Mouse (Mus musculus) A20 (cell line): ENCODE measurements at regions not wholly inside any gene's neighbourhood (a gene's known extent, or its start where the extent isn't known, plus 50 kb on each side); places are given as distances from the start of the nearest gene placed in this dataset.

Source experiments
- DNase-seq: peaks from one replicate; pipeline ENCODE4 v3.0.0-alpha.2; 2011; ENCODE audit warnings: low read depth, low spot score

GRCm38 (mm10) chr1:91677062-91677461 lies 124.2 kb upstream of the Twist2 start:
- DNase-seq, result no peak

GRCm38 (mm10) chr1:91678789-91679188 lies 122.5 kb upstream of the Twist2 start:
- no peak for DNase-seq

- DNase-seq, result no peak
Measured at GRCm38 (mm10) chr1:91685031-91685430, 116.2 kb upstream of the Twist2 start.

GRCm38 (mm10) chr1:91685789-91686188 lies 115.5 kb upstream of the Twist2 start:
- no peak for DNase-seq

- DNase-seq, result no peak
Measured at GRCm38 (mm10) chr1:91691601-91692000, 109.7 kb upstream of the Twist2 start.

GRCm38 (mm10) chr1:91692709-91693460 lies 108.4 kb upstream of the Twist2 start:
- DNase-seq, result no peak

GRCm38 (mm10) chr1:91697053-91697452 lies 104.2 kb upstream of the Twist2 start:
- DNase-seq, result no peak

- no peak for DNase-seq
Measured at GRCm38 (mm10) chr1:91701475-91701874, 99.8 kb upstream of the Twist2 start.

- no peak for DNase-seq
Measured at GRCm38 (mm10) chr1:91702021-91702420, 99.2 kb upstream of the Twist2 start.

- DNase-seq, result no peak
Measured at GRCm38 (mm10) chr1:91702737-91703136, 98.5 kb upstream of the Twist2 start.

GRCm38 (mm10) chr1:91705451-91705850 lies 95.8 kb upstream of the Twist2 start:
- DNase-seq, result no peak

- DNase-seq, result no peak
Measured at GRCm38 (mm10) chr1:91708550-91709243, 92.6 kb upstream of the Twist2 start.

GRCm38 (mm10) chr1:91709244-91709600 lies 92.0 kb upstream of the Twist2 start:
- DNase-seq, result no peak

- DNase-seq, result no peak
Measured at GRCm38 (mm10) chr1:91713131-91713530, 88.1 kb upstream of the Twist2 start.

GRCm38 (mm10) chr1:91714266-91714665 lies 87.0 kb upstream of the Twist2 start:
- DNase-seq, result no peak

GRCm38 (mm10) chr1:91715341-91715740 lies 85.9 kb upstream of the Twist2 start:
- DNase-seq, result no peak

- no peak for DNase-seq
Measured at GRCm38 (mm10) chr1:91715791-91716190, 85.5 kb upstream of the Twist2 start.

- no peak for DNase-seq
Measured at GRCm38 (mm10) chr1:91716836-91717235, 84.4 kb upstream of the Twist2 start.

GRCm38 (mm10) chr1:91717961-91718360 lies 83.3 kb upstream of the Twist2 start:
- no peak for DNase-seq

- DNase-seq, result no peak
Measured at GRCm38 (mm10) chr1:91729246-91729645, 72.0 kb upstream of the Twist2 start.

GRCm38 (mm10) chr1:91730281-91730680 lies 71.0 kb upstream of the Twist2 start:
- no peak for DNase-seq

GRCm38 (mm10) chr1:91731703-91732102 lies 69.6 kb upstream of the Twist2 start:
- DNase-seq, result no peak

- no peak for DNase-seq
Measured at GRCm38 (mm10) chr1:91732461-91732861, 68.8 kb upstream of the Twist2 start.
